In genomic region chr11:106820972-106821371, GRCm38 (mm10) we compare ENCODE assay signal across 9 mouse cellular contexts. TPM values are rescaled to one million over a fixed set of nuclear protein-coding genes. Genes with fewer than 3 reads are reported as not detected.
DNase-seq lines count a peak whose midpoint lies in the region; ATAC-seq and TF ChIP-seq lines count a peak whose summit lies in the region.
"Had no signal": no experiment of that assay in that cellular context is flagged by ENCODE, and none has a peak within 500 bp of the region (broad histone marks: within the 10 kb centered on the region; RNA-seq: fewer than 3 reads in every experiment).

No protein-coding gene starts in this region.

- no peaks in the 10 kb centered on the region for H3K9me3 ChIP-seq in heart, embryonic 10.5 days
- H3K9me3 ChIP-seq in liver, postnatal 0 days (ENCODE audit: low read length) = no peaks in the 10 kb centered on the region
- no peaks in the 10 kb centered on the region for H3K9me3 ChIP-seq in midbrain, postnatal 0 days (ENCODE audit: low read length)
- H3K9me3 ChIP-seq: neural tube, embryonic 13.5 days had no signal

- no peak overlapping the region for H3K4me3 ChIP-seq in heart, adult 2 months
- no peak overlapping the region for H3K4me3 ChIP-seq in heart, embryonic 10.5 days
- no peak overlapping the region for H3K4me3 ChIP-seq in liver, postnatal 0 days (ENCODE audit: low read depth, low read length)
- no peak overlapping the region for H3K4me3 ChIP-seq in midbrain, postnatal 0 days (ENCODE audit: low read depth, low read length)
- H3K4me3 ChIP-seq: neural tube, embryonic 13.5 days had no signal

- TF ChIP-seq POLR2A in heart, adult 2 months (IDR thresholded peaks at IDR 0.05; ENCODE audit: insufficient read depth, low read depth, low read length) = 0 out of 2 replicates have a peak, but pooled peaks have one; percentile 26

- no peaks in the 10 kb centered on the region for H3K27me3 ChIP-seq in heart, adult 2 months (ENCODE audit: control insufficient read depth, insufficient read depth, low read length)
- H3K27me3 ChIP-seq in heart, embryonic 10.5 days (ENCODE audit: insufficient read depth, poor library complexity, severe bottlenecking) = no peaks in the 10 kb centered on the region
- no peaks in the 10 kb centered on the region for H3K27me3 ChIP-seq in liver, postnatal 0 days (ENCODE audit: insufficient read depth, low read length)
- H3K27me3 ChIP-seq in splenic B cell, adult 2 months (ENCODE audit: control insufficient read depth, insufficient read depth, low read length, poor library complexity, severe bottlenecking) = no peaks in the 10 kb centered on the region
- no peaks in the 10 kb centered on the region for H3K27me3 ChIP-seq in midbrain, postnatal 0 days (ENCODE audit: insufficient read depth, low read length)
- H3K27me3 ChIP-seq: neural tube, embryonic 13.5 days had no signal

- DNase-seq in heart, adult 2 months = peak; percentile 71 to 78
- no peak for DNase-seq in heart, embryonic 10.5 days (ENCODE audit: low spot score)
- DNase-seq in urinary bladder, postnatal 25 days (ENCODE audit: low spot score) = peak; percentile 13
- no peak for DNase-seq in urinary bladder, adult 2 months (ENCODE audit: low spot score)
- peak; percentile 36 for DNase-seq in liver, postnatal 0 days
- peak; percentile 48 for DNase-seq in splenic B cell, adult 2 months (ENCODE audit: low read depth, low spot score)
- no peak for DNase-seq in midbrain, postnatal 0 days (ENCODE audit: low spot score)

- intact Hi-C loops in heart, adult 2 months (cut with DNase I) = loop anchor here (2.0 kb wide), 1 partner anchor 24 kb away; no protein-coding TSS in a partner anchor

- TF ChIP-seq EP300 in heart, adult 2 months (IDR thresholded peaks at IDR 0.05; ENCODE audit: insufficient read depth, low read depth, low read length) = 0 out of 2 replicates have a peak, but pooled peaks have one; percentile 43
- no peak for TF ChIP-seq EP300 in liver, postnatal 0 days (IDR thresholded peaks at IDR 0.05; ENCODE audit: low read depth)

- H3K4me1 ChIP-seq in heart, adult 2 months (ENCODE audit: control insufficient read depth, insufficient read depth, low read length) = peaks cover 6% of the 10 kb centered on the region
- H3K4me1 ChIP-seq in heart, embryonic 10.5 days = peaks cover 5% of the 10 kb centered on the region; the same call in 1 of the 2 replicates
- H3K4me1 ChIP-seq in liver, postnatal 0 days (ENCODE audit: insufficient read depth) = 0 out of 2 replicates have a peak, but pooled peaks cover 6% of the 10 kb centered on the region
- H3K4me1 ChIP-seq in midbrain, postnatal 0 days (ENCODE audit: insufficient read depth, low read length) = no peaks in the 10 kb centered on the region

- ATAC-seq in granulocyte monocyte progenitor cell, adult 5-6 weeks (replicated peaks; ENCODE audit: poor library complexity, severe bottlenecking) = peak; percentile 40; the same call in 1 of the 2 replicates
- no peak for ATAC-seq in liver, postnatal 0 days
- ATAC-seq in midbrain, postnatal 0 days (ENCODE audit: low FRiP score) = no peak

- H3K36me3 ChIP-seq in heart, adult 2 months (ENCODE audit: control insufficient read depth, insufficient read depth, low read length) = peaks cover 12% of the 10 kb centered on the region
- peaks cover 79% of the 10 kb centered on the region for H3K36me3 ChIP-seq in heart, embryonic 10.5 days
- H3K36me3 ChIP-seq in liver, postnatal 0 days (replicated peaks; ENCODE audit: insufficient read depth, low read length) = peaks cover 62% of the 10 kb centered on the region
- peaks cover 10% of the 10 kb centered on the region for H3K36me3 ChIP-seq in splenic B cell, adult 2 months (ENCODE audit: control insufficient read depth, insufficient read depth, low read length, poor library complexity, severe bottlenecking)
- peaks cover 36% of the 10 kb centered on the region for H3K36me3 ChIP-seq in midbrain, postnatal 0 days (ENCODE audit: insufficient read depth, low read length)

- H3K27ac ChIP-seq in heart, adult 2 months = peak overlapping the region; percentile 43
- H3K27ac ChIP-seq in heart, embryonic 10.5 days = no peak overlapping the region
- no peak overlapping the region for H3K27ac ChIP-seq in liver, postnatal 0 days (ENCODE audit: low read depth)
- H3K27ac ChIP-seq in midbrain, postnatal 0 days (ENCODE audit: low read depth, low read length) = no peak overlapping the region

- TF ChIP-seq CTCF in heart, adult 2 months (IDR thresholded peaks at IDR 0.05) = no peak
- TF ChIP-seq CTCF in liver, postnatal 0 days (IDR thresholded peaks at IDR 0.05; ENCODE audit: low read depth) = no peak
- TF ChIP-seq CTCF in midbrain, postnatal 0 days (IDR thresholded peaks at IDR 0.05) = no peak

- H3K79me2 ChIP-seq in heart, adult 2 months (replicated peaks; ENCODE audit: control insufficient read depth, insufficient read depth, low read length) = no peaks in the 10 kb centered on the region

- H3K4me2 ChIP-seq in liver, postnatal 0 days (ENCODE audit: low read depth, low read length) = no peak overlapping the region
- no peak overlapping the region for H3K4me2 ChIP-seq in midbrain, postnatal 0 days (ENCODE audit: low read depth, low read length, poor library complexity, severe bottlenecking)
- H3K4me2 ChIP-seq: neural tube, embryonic 13.5 days had no signal

- H3K9ac ChIP-seq in heart, adult 2 months (ENCODE audit: low read depth, low read length) = no peak overlapping the region
- H3K9ac ChIP-seq in liver, postnatal 0 days (replicated peaks) = no peak overlapping the region
- no peak overlapping the region for H3K9ac ChIP-seq in midbrain, postnatal 0 days (replicated peaks; ENCODE audit: low read length, poor library complexity, severe bottlenecking)
- H3K9ac ChIP-seq: neural tube, embryonic 13.5 days had no signal

- WGBS in heart, adult 2 months = 24% methylated on average over 4 of the region's 4 CpGs
- 71% methylated on average over 4 of the region's 4 CpGs for WGBS in heart, embryonic 10.5 days
- WGBS in liver, postnatal 0 days (ENCODE audit: insufficient replicate concordance) = 46% methylated on average over 4 of the region's 4 CpGs
- WGBS in midbrain, postnatal 0 days = 64% methylated on average over 4 of the region's 4 CpGs

RNA-seq across cellular contexts. Expression of gene Cep95, which starts 31.9 kb away (rescaled TPM):
- 1 to 10 TPM; 4.9 to 6.0 TPM for total RNA-seq in heart, adult 2 months (2021)
- polyA plus RNA-seq in heart, adult 2 months (2012; rRNA removed) = 2.7 and 5.3 TPM in 2 replicates
- polyA plus RNA-seq in heart, embryonic 10.5 days (2016; fragmentation: Nextera tagmentation; extraction: Ambion mirVana) = 15.8 and 18.3 TPM in 2 replicates
- polyA plus RNA-seq in urinary bladder, adult 2 months (2012; rRNA removed) = 14.0 and 15.4 TPM in 2 replicates
- total RNA-seq in granulocyte monocyte progenitor cell, adult 5-6 weeks (2014; fragmentation: Nextera tagmentation) = 16.4 and 37.4 TPM in 2 replicates
- 18.3 and 19.9 TPM in 2 replicates for total RNA-seq in granulocyte monocyte progenitor cell, adult 5-6 weeks (2017)
- 4.6 and 5.1 TPM in 2 replicates for polyA plus RNA-seq in liver, postnatal 0 days (2015; fragmentation: Nextera tagmentation; extraction: Ambion mirVana)
- total RNA-seq in midbrain, postnatal 0 days (2014; rRNA removed) = 6.0 and 13.3 TPM in 2 replicates
- 6.0 and 7.9 TPM in 2 replicates for polyA plus RNA-seq in midbrain, postnatal 0 days (2015; fragmentation: Nextera tagmentation; extraction: Ambion mirVana)

RNA-seq across cellular contexts. Expression of gene Ddx5, which starts 32.0 kb away (rescaled TPM):
- 100 to 1,000 TPM; 328 to 354 TPM for total RNA-seq in heart, adult 2 months (2021)
- polyA plus RNA-seq in heart, adult 2 months (2012; rRNA removed) = 202 and 306 TPM in 2 replicates
- 203 and 259 TPM in 2 replicates for polyA plus RNA-seq in heart, embryonic 10.5 days (2016; fragmentation: Nextera tagmentation; extraction: Ambion mirVana)
- polyA plus RNA-seq in urinary bladder, adult 2 months (2012; rRNA removed) = 624 and 672 TPM in 2 replicates
- 653 and 662 TPM in 2 replicates for total RNA-seq in granulocyte monocyte progenitor cell, adult 5-6 weeks (2014; fragmentation: Nextera tagmentation)
- total RNA-seq in granulocyte monocyte progenitor cell, adult 5-6 weeks (2017) = 1,291 and 1,523 TPM in 2 replicates
- polyA plus RNA-seq in liver, postnatal 0 days (2015; fragmentation: Nextera tagmentation; extraction: Ambion mirVana) = 114 and 115 TPM in 2 replicates
- total RNA-seq in midbrain, postnatal 0 days (2014; rRNA removed) = 408 and 459 TPM in 2 replicates
- 260 and 301 TPM in 2 replicates for polyA plus RNA-seq in midbrain, postnatal 0 days (2015; fragmentation: Nextera tagmentation; extraction: Ambion mirVana)

RNA-seq across cellular contexts. Expression of gene Polg2, which starts 41.6 kb away (rescaled TPM):
- total RNA-seq in heart, adult 2 months (2021) = 1 to 10 TPM; 3.7 to 4.2 TPM
- 2.7 and 3.8 TPM in 2 replicates for polyA plus RNA-seq in heart, adult 2 months (2012; rRNA removed)
- polyA plus RNA-seq in heart, embryonic 10.5 days (2016; fragmentation: Nextera tagmentation; extraction: Ambion mirVana) = 9.4 and 9.9 TPM in 2 replicates
- polyA plus RNA-seq in urinary bladder, adult 2 months (2012; rRNA removed) = 8.6 and 9.4 TPM in 2 replicates
- total RNA-seq in granulocyte monocyte progenitor cell, adult 5-6 weeks (2014; fragmentation: Nextera tagmentation) = 11.0 and 27.3 TPM in 2 replicates
- 13.0 and 18.4 TPM in 2 replicates for total RNA-seq in granulocyte monocyte progenitor cell, adult 5-6 weeks (2017)
- 7.9 and 8.4 TPM in 2 replicates for polyA plus RNA-seq in liver, postnatal 0 days (2015; fragmentation: Nextera tagmentation; extraction: Ambion mirVana)
- 6.6 and 9.8 TPM in 2 replicates for total RNA-seq in midbrain, postnatal 0 days (2014; rRNA removed)
- polyA plus RNA-seq in midbrain, postnatal 0 days (2015; fragmentation: Nextera tagmentation; extraction: Ambion mirVana) = 9.7 and 10.5 TPM in 2 replicates

Comparison
In these comparisons a context has a peak if more than half of its experiments do, and no peak if none do; other contexts are left out.
1. DNase-seq: peak in heart, adult 2 months (2 of 2), urinary bladder, postnatal 25 days (single experiment), liver, postnatal 0 days (single experiment) and splenic B cell, adult 2 months (single experiment); none in heart, embryonic 10.5 days (single experiment), urinary bladder, adult 2 months (single experiment) and midbrain, postnatal 0 days (single experiment).